Mouse (Mus musculus) telencephalon, adult 2 months (tissue): ENCODE data around the gene Gpr83.
"Not testable (repeated sequence)": the region's sequence is repeated elsewhere in the genome, so short reads cannot be mapped to it uniquely, and the experiment has no call there.

ENCODE experiments used
- DNase-seq: peaks from one replicate; pipeline ENCODE4 v3.0.0-alpha.2; 2011; ENCODE audit warnings: low read depth, low spot score

Gene Gpr83

GRCm38 (mm10) chr9:14868326-14868725 is 8.3 kb downstream of the Gpr83 start:
- DNase-seq: no peak

- DNase-seq: no peak
These were observed 10.4 kb downstream of the Gpr83 start for GRCm38 (mm10) chr9:14870377-14870776.

GRCm38 (mm10) chr9:14870802-14871201 is 10.8 kb downstream of the Gpr83 start:
- DNase-seq: no peak

GRCm38 (mm10) chr9:14871536-14871935 is 11.5 kb downstream of the Gpr83 start:
- no peak for DNase-seq

GRCm38 (mm10) chr9:14872181-14872930 is 12.3 kb downstream of the Gpr83 start:
- DNase-seq: no peak

- DNase-seq: no peak
These were observed 15.9 kb downstream of the Gpr83 start for GRCm38 (mm10) chr9:14875743-14876507.

- not testable (repeated sequence) for DNase-seq
These were observed 16.6 kb downstream of the Gpr83 start for GRCm38 (mm10) chr9:14876566-14876965.

GRCm38 (mm10) chr9:14884641-14885040 is 24.6 kb downstream of the Gpr83 start:
- no peak for DNase-seq

GRCm38 (mm10) chr9:14885151-14885550 is 25.1 kb downstream of the Gpr83 start:
- no peak for DNase-seq

GRCm38 (mm10) chr9:14885954-14886353 is 25.9 kb downstream of the Gpr83 start:
- no peak for DNase-seq

GRCm38 (mm10) chr9:14887787-14888382 is 27.9 kb downstream of the Gpr83 start:
- no peak for DNase-seq

- DNase-seq: no peak
These were observed 28.7 kb downstream of the Gpr83 start for GRCm38 (mm10) chr9:14888671-14889070.

- DNase-seq: no peak
These were observed 30.7 kb downstream of the Gpr83 start for GRCm38 (mm10) chr9:14890699-14891098.

- DNase-seq: no peak
These were observed 31.9 kb downstream of the Gpr83 start for GRCm38 (mm10) chr9:14891891-14892290.

GRCm38 (mm10) chr9:14893388-14893787 is 33.4 kb downstream of the Gpr83 start:
- no peak for DNase-seq

- DNase-seq: no peak
These were observed 34.6 kb downstream of the Gpr83 start for GRCm38 (mm10) chr9:14894628-14895027.

GRCm38 (mm10) chr9:14895237-14895835 is 35.3 kb downstream of the Gpr83 start:
- no peak for DNase-seq

- no peak for DNase-seq
These were observed 37.1 kb downstream of the Gpr83 start for GRCm38 (mm10) chr9:14897102-14897501.

- no peak for DNase-seq
These were observed 41.7 kb downstream of the Gpr83 start for GRCm38 (mm10) chr9:14901757-14902156.

- no peak for DNase-seq
These were observed 42.4 kb downstream of the Gpr83 start for GRCm38 (mm10) chr9:14902416-14902815.

GRCm38 (mm10) chr9:14903006-14903405 is 43.0 kb downstream of the Gpr83 start:
- no peak for DNase-seq
